Mouse (Mus musculus) lung, embryonic 14.5 days (tissue): ENCODE data around the gene Nkd1. TPM values are rescaled to one million over a fixed set of nuclear protein-coding genes. Genes with fewer than 3 reads are reported as not detected.

Experiments used
- ATAC-seq: fragments of 200-750 bp; cut with Nextera tagmentation; 2 replicates; pipeline ENCODE4 v1.8.0; 2017; ENCODE audit warnings: mild to moderate bottlenecking, moderate TSS enrichment, moderate library complexity; ENCODE audit not compliant: insufficient read depth
- DNase-seq: peaks from one replicate; pipeline ENCODE4 v3.0.0-alpha.2; 2015
- H3K27ac ChIP-seq: fragments of 300-500 bp; sonication (generic); 2 replicates; pipeline ENCODE4 v1.5.1; 2014; ENCODE audit warnings: low read depth, mild to moderate bottlenecking, moderate library complexity
- H3K27me3 ChIP-seq: fragments of 300-500 bp; sonication (generic); 2 replicates; pipeline ENCODE4 v1.6.1; 2014; ENCODE audit warnings: low read length, control low read depth; ENCODE audit not compliant: insufficient read depth
- H3K36me3 ChIP-seq: fragments of 300-500 bp; sonication (generic); 2 replicates; pipeline ENCODE4 v1.6.1; 2014; ENCODE audit warnings: control low read depth; ENCODE audit not compliant: insufficient read depth
- H3K4me1 ChIP-seq: fragments of 300-500 bp; sonication (generic); 2 replicates; pipeline ENCODE4 v1.6.1; 2014; ENCODE audit warnings: antibody characterized with exemption, control low read depth; ENCODE audit not compliant: insufficient read depth
- H3K4me2 ChIP-seq: fragments of 300-500 bp; sonication (generic); 2 replicates; pipeline ENCODE4 v1.6.1; 2014; ENCODE audit warnings: mild to moderate bottlenecking
- H3K4me3 ChIP-seq: fragments of 300-500 bp; sonication (generic); 2 replicates; pipeline ENCODE4 v1.5.1; 2014; ENCODE audit warnings: low read depth, low read length
- H3K9ac ChIP-seq: fragments of 300-500 bp; sonication (generic); 2 replicates; pipeline ENCODE4 v1.6.1; 2014
- H3K9me3 ChIP-seq: fragments of 300-500 bp; sonication (generic); 2 replicates; pipeline ENCODE4 v1.6.1; 2016; ENCODE audit warnings: low read depth, low read length, control low read depth
- CTCF ChIP-seq: IDR thresholded peaks from 2 replicates; pipeline ENCODE4 v1.5.1; 2016; ENCODE audit warnings: antibody characterized with exemption, low read depth
- WGBS: fragments of 180-500 bp; shearing (Covaris S2); extraction: QIAGEN DNeasy Blood & Tissue Kit; methylation state at CpG from one replicate; pipeline ENCODE4 v1.1.7; 2014; 5-methylcytosine and 5-hydroxymethylcytosine counted together
- polyA plus RNA-seq: library from polyadenylated mRNA; unstranded; fragments of >200 nt; fragmentation: Nextera tagmentation; extraction: Ambion mirVana; gene quantifications from 2 replicates; pipeline ENCODE4 v1.2.1, GENCODE M21; 2014

The Nkd1 gene
- polyA plus RNA-seq, 1 experiment from 2014 or later: 63.4 TPM

GRCm38 (mm10) chr8:88626940-88627264, 105.7 kb downstream of the Nkd1 start:
- H3K27me3 ChIP-seq: peaks cover 27% of the 10 kb centered on the region; the same call in 1 of the 2 replicates
- peak overlapping the region; percentile 73 for H3K9ac ChIP-seq
- no peaks in the 10 kb centered on the region for H3K9me3 ChIP-seq
- H3K4me3 ChIP-seq: peak overlapping the region; percentile 55
- no peak for TF ChIP-seq CTCF
- peak overlapping the region; percentile 93 for H3K4me2 ChIP-seq
- ATAC-seq (no peak), DNase-seq (no peak)
- no peak overlapping the region for H3K27ac ChIP-seq
- no peaks in the 10 kb centered on the region for H3K4me1 ChIP-seq
- 13% methylated on average over 19 of the region's 19 CpGs for WGBS
- no peaks in the 10 kb centered on the region for H3K36me3 ChIP-seq

DNA sequence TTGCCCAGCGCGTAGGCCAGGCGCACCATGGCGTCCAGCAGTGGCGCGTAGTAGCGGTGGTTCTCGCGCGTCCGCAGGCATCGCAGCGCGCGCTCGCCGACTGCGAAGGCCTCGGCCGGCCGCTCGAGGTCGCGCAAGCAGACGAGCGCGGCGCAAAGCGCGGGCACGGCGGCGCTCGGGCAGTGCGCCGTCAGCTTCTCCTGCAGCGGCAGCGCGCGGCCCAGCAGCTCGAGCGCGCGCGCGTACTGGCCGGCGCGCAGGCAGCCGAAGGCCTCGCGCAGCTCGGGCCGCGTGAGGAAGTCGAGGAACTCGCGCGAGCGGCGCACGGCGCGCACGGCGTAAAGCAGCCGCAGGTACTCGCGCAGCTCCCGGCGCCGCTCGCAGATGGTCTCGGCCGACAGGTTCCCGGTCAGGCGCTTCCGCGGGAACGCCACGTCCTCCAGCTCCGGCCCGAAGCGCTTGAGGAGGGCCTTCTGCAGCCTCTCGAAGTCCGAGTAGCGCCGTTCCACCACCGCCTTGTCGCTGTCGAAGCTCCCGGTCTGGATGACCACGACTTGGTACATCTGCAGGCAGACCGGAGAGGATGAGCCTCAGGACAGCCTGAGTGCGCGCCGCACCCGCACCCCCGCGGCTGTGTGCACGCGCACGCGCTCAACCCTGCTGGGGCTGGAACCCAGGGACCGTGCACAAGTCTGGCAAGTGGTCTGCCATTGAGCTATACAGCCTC, 106.3 kb downstream of the Nkd1 start:
- peaks cover 25% of the 10 kb centered on the region; the same call in 1 of the 2 replicates for H3K27me3 ChIP-seq
- H3K9me3 ChIP-seq: no peaks in the 10 kb centered on the region
- no peaks in the 10 kb centered on the region for H3K4me1 ChIP-seq
- no peaks in the 10 kb centered on the region for H3K36me3 ChIP-seq
- ATAC-seq (peak; percentile 84), DNase-seq (peak; percentile 94)
- peak overlapping the region; percentile 93 for H3K4me2 ChIP-seq
- H3K27ac ChIP-seq: no peak overlapping the region
- H3K9ac ChIP-seq: peak overlapping the region; percentile 73
- no peak for TF ChIP-seq CTCF
- under 1% methylated on average over 105 of the region's 105 CpGs for WGBS
- peak overlapping the region; percentile 55 for H3K4me3 ChIP-seq

DNA sequence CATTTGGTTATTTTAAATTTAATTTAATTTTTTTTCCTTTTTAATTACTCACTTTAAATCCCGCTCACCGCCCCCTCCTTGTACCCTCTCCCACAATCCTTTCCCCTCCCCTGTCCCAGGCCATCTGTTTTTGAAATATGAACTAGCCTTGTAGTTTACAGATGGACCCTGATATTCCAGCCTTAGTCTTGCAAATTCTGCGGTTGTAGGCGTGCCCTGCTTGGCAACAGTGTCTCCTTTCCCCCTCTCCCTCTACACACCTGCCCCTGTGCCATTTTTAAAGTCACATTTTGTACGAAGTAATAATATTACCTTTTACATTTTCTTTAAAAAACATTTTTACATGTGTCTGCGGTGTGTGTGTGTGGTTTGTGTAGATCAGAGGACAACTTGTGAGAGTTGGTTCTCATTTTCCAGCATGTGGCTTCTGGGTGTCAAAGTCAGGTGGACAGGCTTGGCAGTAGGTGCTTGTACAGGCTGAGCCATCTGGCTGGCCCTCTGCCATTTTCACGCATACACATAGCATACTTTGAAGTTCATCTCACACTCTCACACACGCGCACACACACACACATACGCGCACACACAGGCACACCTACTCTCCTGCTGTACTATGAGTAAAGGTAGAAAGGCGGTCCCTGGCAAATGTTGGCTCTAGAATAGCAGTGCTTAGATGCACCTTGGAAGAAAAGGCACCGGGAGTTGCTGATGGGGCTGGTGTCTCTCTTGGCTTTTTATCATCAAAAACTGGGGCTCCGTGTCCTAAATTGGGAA, 107.0 kb downstream of the Nkd1 start:
- Histone ChIP-seq H3K36me3 (no peaks in the 10 kb centered on the region), H3K4me1 (no peaks in the 10 kb centered on the region), H3K4me2 (peak overlapping the region; percentile 93), H3K27ac (no peak overlapping the region), H3K4me3 (peak overlapping the region; percentile 55), H3K9ac (peak overlapping the region; percentile 73), H3K9me3 (no peaks in the 10 kb centered on the region), H3K27me3 (peaks cover 24% of the 10 kb centered on the region; the same call in 1 of the 2 replicates)
- 57% methylated on average over 14 of the region's 14 CpGs for WGBS
- no peak for TF ChIP-seq CTCF
- ATAC-seq: peak; percentile 22
- peak; percentile 21 for DNase-seq

- Histone ChIP-seq H3K4me3 (no peak overlapping the region), H3K9ac (no peak overlapping the region), H3K4me2 (no peak overlapping the region), H3K27me3 (peaks cover 24% of the 10 kb centered on the region; the same call in 1 of the 2 replicates), H3K9me3 (no peaks in the 10 kb centered on the region), H3K36me3 (no peaks in the 10 kb centered on the region), H3K4me1 (no peaks in the 10 kb centered on the region), H3K27ac (no peak overlapping the region)
- ATAC-seq (no peak), DNase-seq (no peak)
- no peak for TF ChIP-seq CTCF
- WGBS: 61% methylated on average over 4 of the region's 4 CpGs
These were observed 109.1 kb downstream of the Nkd1 start for GRCm38 (mm10) chr8:88630225-88630624.

- Histone ChIP-seq H3K36me3 (no peaks in the 10 kb centered on the region), H3K9ac (no peak overlapping the region), H3K4me2 (no peak overlapping the region), H3K9me3 (no peaks in the 10 kb centered on the region), H3K4me3 (no peak overlapping the region), H3K4me1 (no peaks in the 10 kb centered on the region; the same call in 1 of the 2 replicates), H3K27ac (no peak overlapping the region), H3K27me3 (peaks cover 17% of the 10 kb centered on the region; the same call in 1 of the 2 replicates)
- peak; percentile 9; the same call in 1 of the 2 replicates for TF ChIP-seq CTCF
- DNase-seq (peak; percentile 44), ATAC-seq (no peak)
These were observed 109.9 kb downstream of the Nkd1 start for GRCm38 (mm10) chr8:88631081-88631480.

DNA sequence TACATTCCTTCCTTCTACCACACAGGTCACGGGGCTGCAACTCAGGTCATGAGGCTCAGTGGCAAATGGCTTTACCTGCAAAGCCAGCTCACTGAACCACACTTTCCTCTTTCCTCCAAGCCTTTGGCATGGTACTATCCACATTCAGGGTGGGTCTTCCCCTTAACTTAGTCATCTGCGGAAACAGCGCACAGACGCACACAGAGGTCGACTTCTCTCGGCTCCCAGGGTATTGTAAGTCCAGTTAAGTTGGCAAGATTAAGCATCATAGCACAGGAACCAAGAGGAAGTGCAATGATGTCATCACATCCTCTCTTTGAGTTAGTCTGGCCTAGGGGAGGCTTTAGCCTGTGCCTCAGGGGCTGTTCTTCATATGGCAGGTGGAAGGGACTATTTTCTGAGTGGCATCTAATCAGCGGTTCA, 112.2 kb downstream of the Nkd1 start:
- Histone ChIP-seq H3K27ac (no peak overlapping the region), H3K27me3 (peaks cover 5% of the 10 kb centered on the region; the same call in 1 of the 2 replicates), H3K4me2 (no peak overlapping the region), H3K9ac (no peak overlapping the region), H3K9me3 (no peaks in the 10 kb centered on the region), H3K36me3 (no peaks in the 10 kb centered on the region), H3K4me3 (no peak overlapping the region), H3K4me1 (no peaks in the 10 kb centered on the region; the same call in 1 of the 2 replicates)
- no peak for TF ChIP-seq CTCF
- ATAC-seq (no peak; the same call in 1 of the 2 replicates), DNase-seq (peak; percentile 51)
- 70% methylated on average over 7 of the region's 7 CpGs for WGBS
